In the genomic region with DNA sequence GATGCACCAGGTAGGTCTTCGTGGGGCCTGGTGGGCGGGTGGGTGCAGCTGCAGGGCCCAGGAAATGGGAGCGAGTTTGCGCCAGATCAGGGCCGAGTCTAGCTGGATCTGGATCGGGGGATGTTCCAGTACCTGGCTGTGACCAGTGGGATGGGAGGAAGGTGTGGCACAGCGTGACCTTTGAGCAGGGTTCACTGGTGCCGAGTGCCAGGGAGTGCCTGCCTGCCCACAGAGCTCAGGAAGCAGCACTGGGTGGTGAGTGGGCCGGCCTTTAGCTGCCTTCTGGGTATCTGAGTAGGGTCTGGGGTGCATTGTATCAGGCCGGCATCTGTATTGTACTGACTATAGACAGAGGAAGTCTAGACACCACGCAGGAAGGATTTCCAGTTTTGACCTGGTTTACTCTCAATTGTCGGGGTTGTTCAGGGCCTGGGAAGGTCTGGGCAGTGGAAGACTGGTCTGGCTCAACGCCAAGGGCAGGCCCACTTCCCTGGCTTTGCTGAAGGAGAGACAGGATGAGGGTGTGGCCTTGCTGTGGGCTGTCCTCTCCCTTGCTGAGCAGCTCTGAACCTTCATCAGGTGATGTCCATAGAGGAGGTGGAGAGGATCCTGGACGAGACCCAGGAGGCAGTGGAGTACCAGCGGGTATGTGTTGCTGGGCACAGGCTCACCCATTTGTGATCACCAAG, we compare ENCODE assay signal across 8 mouse cellular contexts. TPM values are rescaled to one million over a fixed set of nuclear protein-coding genes. Genes with fewer than 3 reads are reported as not detected.
DNase-seq lines count a peak whose midpoint lies in the region; TF ChIP-seq lines count a peak whose summit lies in the region.

No protein-coding gene starts in this region.

- no peaks in the 10 kb centered on the region for H3K27me3 ChIP-seq in heart, embryonic 10.5 days (ENCODE audit: insufficient read depth, poor library complexity, severe bottlenecking)
- H3K27me3 ChIP-seq in small intestine, adult 2 months (ENCODE audit: control insufficient read depth, insufficient read depth, low read length), result no peaks in the 10 kb centered on the region

- H3K4me1 ChIP-seq in heart, embryonic 10.5 days, result peaks cover 46% of the 10 kb centered on the region
- peaks cover 32% of the 10 kb centered on the region for H3K4me1 ChIP-seq in small intestine, adult 2 months (ENCODE audit: control insufficient read depth, insufficient read depth, insufficient read length, low read length)

- peak; percentile 65; the same call in 1 of the 2 replicates for TF ChIP-seq POLR2A in small intestine, adult 2 months (IDR thresholded peaks at IDR 0.05; ENCODE audit: low read depth, low read length)

- H3K4me3 ChIP-seq in heart, embryonic 10.5 days, result no peak overlapping the region
- peak overlapping the region; percentile 83 for H3K4me3 ChIP-seq in small intestine, adult 2 months (ENCODE audit: low read depth, low read length)
- H3K4me3 ChIP-seq in left cerebral cortex, adult 2 months, result no peak overlapping the region

- peaks cover 48% of the 10 kb centered on the region for H3K36me3 ChIP-seq in heart, embryonic 10.5 days
- H3K36me3 ChIP-seq in small intestine, adult 2 months (ENCODE audit: control insufficient read depth, insufficient read depth, low read length), result peaks cover 26% of the 10 kb centered on the region

- peak; percentile 37 for DNase-seq in ovary, postnatal 36 days (ENCODE audit: low spot score)
- no peak for DNase-seq in ovary, postnatal 10 days (ENCODE audit: low spot score)
- DNase-seq in heart, embryonic 10.5 days (ENCODE audit: low spot score), result no peak
- DNase-seq in kidney, postnatal 25 days, result peak; percentile 89 to 95
- DNase-seq in left cerebral cortex, adult 2 months (ENCODE audit: extremely low spot score in 1 of 2, low spot score in 2 of 2), result no peak
- DNase-seq in spleen, adult 18-20 months, result no peak
- no peak for DNase-seq in frontal cortex, postnatal 25 days (ENCODE audit: low spot score in 2 of 2)

- peak overlapping the region; percentile 56 for H3K27ac ChIP-seq in heart, embryonic 10.5 days
- peak overlapping the region; percentile 99 for H3K27ac ChIP-seq in small intestine, adult 2 months (ENCODE audit: insufficient read depth, low read depth, low read length)
- no peak overlapping the region for H3K27ac ChIP-seq in left cerebral cortex, adult 2 months

- no peak for TF ChIP-seq CTCF in small intestine, adult 2 months (IDR thresholded peaks at IDR 0.05; ENCODE audit: extremely low read depth, insufficient read length, insufficient replicate concordance, low read depth, low read length)
- no peak for TF ChIP-seq CTCF in left cerebral cortex, adult 2 months (IDR thresholded peaks at IDR 0.05)

- WGBS in heart, embryonic 10.5 days, result 83% methylated on average over 15 of the region's 15 CpGs
- WGBS in small intestine, adult 2 months, result 23% methylated on average over 15 of the region's 15 CpGs

- intact Hi-C loops in left cerebral cortex, adult 2 months (cut with DNase I), result no loop called here

- H3K9me3 ChIP-seq in heart, embryonic 10.5 days, result no peaks in the 10 kb centered on the region

RNA-seq across cellular contexts. Expression of a gene that starts 3.0 kb away (rescaled TPM):
- 86.7 and 96.6 TPM in 2 replicates for polyA plus RNA-seq in heart, embryonic 10.5 days (2016; fragmentation: Nextera tagmentation; extraction: Ambion mirVana)
- 69.0 and 137 TPM in 2 replicates for polyA plus RNA-seq in small intestine, adult 2 months (2012; rRNA removed)
- 10 to 100 TPM; 37.2 to 43.6 TPM for total RNA-seq in left cerebral cortex, adult 2 months (2021)

RNA-seq across cellular contexts. Expression of a gene that starts 26.3 kb away (rescaled TPM):
- 11.6 and 13.1 TPM in 2 replicates for polyA plus RNA-seq in heart, embryonic 10.5 days (2016; fragmentation: Nextera tagmentation; extraction: Ambion mirVana)
- 10.7 and 12.7 TPM in 2 replicates for polyA plus RNA-seq in small intestine, adult 2 months (2012; rRNA removed)
- total RNA-seq in left cerebral cortex, adult 2 months (2021), result 100 to 1,000 TPM; 249 to 287 TPM

Comparison
In these comparisons a context has a peak if more than half of its experiments do, and no peak if none do; other contexts are left out.
1. DNase-seq: peak in ovary, postnatal 36 days (single experiment) and kidney, postnatal 25 days (2 of 2); none in ovary, postnatal 10 days (single experiment), heart, embryonic 10.5 days (single experiment), left cerebral cortex, adult 2 months (0 of 2), spleen, adult 18-20 months (0 of 2) and frontal cortex, postnatal 25 days (0 of 2).